In the genomic region with DNA sequence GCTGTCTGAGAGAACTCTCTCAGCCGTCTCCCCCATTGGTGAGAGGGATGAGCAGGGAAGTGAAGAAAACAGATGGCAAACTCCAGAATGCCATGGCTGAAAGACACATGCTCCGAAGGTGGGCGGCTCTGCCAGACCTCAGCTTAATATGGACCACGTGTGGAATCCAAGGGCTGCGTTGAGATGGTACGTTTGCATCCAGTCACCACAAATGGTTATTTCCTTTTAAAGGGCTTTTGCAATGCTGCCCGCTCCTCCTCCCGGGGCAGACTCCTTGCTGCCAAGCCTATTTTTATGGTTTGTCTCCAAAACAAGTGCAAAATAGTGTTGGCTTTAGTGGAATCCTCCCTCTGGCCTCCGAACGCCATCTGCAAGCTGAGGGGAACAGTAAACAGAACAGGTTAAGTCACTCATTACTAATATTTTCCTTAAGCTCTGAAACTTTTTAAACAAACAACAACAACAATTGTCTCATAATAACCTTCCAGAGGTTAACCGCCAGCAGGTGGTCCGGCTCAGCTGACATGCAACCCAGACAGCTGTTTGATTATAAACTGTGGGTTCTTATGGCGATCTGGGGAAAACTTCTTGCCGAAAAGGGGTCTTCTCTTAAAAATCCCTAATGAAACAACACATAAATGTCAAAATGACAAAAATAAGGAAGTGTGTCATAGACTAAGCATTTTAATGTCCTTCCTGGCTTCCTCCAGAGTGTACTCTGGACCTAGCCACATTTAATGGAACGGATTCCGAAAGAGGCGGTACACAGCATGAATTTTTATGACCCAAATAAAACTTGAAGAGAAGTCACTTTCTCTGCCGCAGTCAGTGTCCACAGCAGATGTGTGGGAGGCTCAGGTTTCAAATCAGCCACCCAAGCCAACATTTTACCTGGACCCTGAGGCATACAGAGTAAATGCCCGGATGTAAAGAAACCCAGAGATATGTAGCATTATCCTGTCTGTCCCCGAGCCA, we compare ENCODE assay signal across 8 mouse cellular contexts.
DNase-seq lines count a peak whose midpoint lies in the region; ATAC-seq lines count a peak whose summit lies in the region.

No protein-coding gene starts in this region.

- ATAC-seq in frontal cortex, adult (ENCODE audit: low TSS enrichment) = peak; percentile 90
- ATAC-seq in kidney, embryonic 14.5 days (ENCODE audit: low FRiP score, low TSS enrichment) = peak; percentile 86
- no peak for ATAC-seq in midbrain, embryonic 16.5 days

- DNase-seq in cerebellum, adult 18-20 months = peak; percentile 1 to 2
- DNase-seq in cerebellum, adult 11-12 months = no peak
- DNase-seq in limb, embryonic 10.5 days (ENCODE audit: low spot score) = peak; percentile 52
- peak; percentile 13 for DNase-seq in ovary, postnatal 10 days (ENCODE audit: low spot score)
- DNase-seq in Muller cell, postnatal 12 days (ENCODE audit: inconsistent ontology term) = no peak

- H3K4me2 ChIP-seq in kidney, embryonic 14.5 days (replicated peaks; ENCODE audit: low read depth, low read length) = peak overlapping the region; percentile 35
- H3K4me2 ChIP-seq in midbrain, embryonic 16.5 days (ENCODE audit: low read length) = no peak overlapping the region

- H3K27me3 ChIP-seq in kidney, embryonic 14.5 days (ENCODE audit: control insufficient read depth, insufficient read depth, low read length) = no peaks in the 10 kb centered on the region
- peaks cover 11% of the 10 kb centered on the region; the same call in 1 of the 2 replicates for H3K27me3 ChIP-seq in limb, embryonic 10.5 days (ENCODE audit: low read depth, poor library complexity, severe bottlenecking)
- no peaks in the 10 kb centered on the region for H3K27me3 ChIP-seq in midbrain, embryonic 16.5 days (ENCODE audit: control insufficient read depth, insufficient read depth, low read depth, low read length)

- no peak overlapping the region for H3K9ac ChIP-seq in kidney, embryonic 14.5 days (ENCODE audit: low read depth, low read length)
- no peak overlapping the region for H3K9ac ChIP-seq in midbrain, embryonic 16.5 days (ENCODE audit: low read depth, low read length)

- H3K36me3 ChIP-seq in kidney, embryonic 14.5 days (ENCODE audit: control insufficient read depth, insufficient read depth, low read length) = no peaks in the 10 kb centered on the region
- no peaks in the 10 kb centered on the region for H3K36me3 ChIP-seq in limb, embryonic 10.5 days
- no peaks in the 10 kb centered on the region for H3K36me3 ChIP-seq in midbrain, embryonic 16.5 days (ENCODE audit: control insufficient read depth, insufficient read depth, low read length)

- H3K4me3 ChIP-seq in kidney, embryonic 14.5 days (ENCODE audit: low read length) = peak overlapping the region; percentile 18; the same call in 1 of the 2 replicates
- H3K4me3 ChIP-seq in limb, embryonic 10.5 days = peak overlapping the region; percentile 28
- no peak overlapping the region for H3K4me3 ChIP-seq in midbrain, embryonic 16.5 days (ENCODE audit: low read depth, low read length)

- peak overlapping the region; percentile 42; the same call in 1 of the 2 replicates for H3K27ac ChIP-seq in kidney, embryonic 14.5 days (ENCODE audit: low read depth, low read length)
- H3K27ac ChIP-seq in limb, embryonic 10.5 days = 0 out of 2 replicates have a peak overlapping the region, but pooled peaks have one; percentile 23
- H3K27ac ChIP-seq in midbrain, embryonic 16.5 days (ENCODE audit: low read length) = no peak overlapping the region

- H3K9me3 ChIP-seq in kidney, embryonic 14.5 days (ENCODE audit: control insufficient read depth, low read length) = no peaks in the 10 kb centered on the region
- no peaks in the 10 kb centered on the region for H3K9me3 ChIP-seq in limb, embryonic 10.5 days (replicated peaks)
- no peaks in the 10 kb centered on the region for H3K9me3 ChIP-seq in midbrain, embryonic 16.5 days (replicated peaks; ENCODE audit: control insufficient read depth, low read length, poor library complexity, severe bottlenecking)

- H3K4me1 ChIP-seq in kidney, embryonic 14.5 days (ENCODE audit: control insufficient read depth, insufficient read depth, low read length) = peaks cover 11% of the 10 kb centered on the region; the same call in 1 of the 2 replicates
- peaks cover 39% of the 10 kb centered on the region for H3K4me1 ChIP-seq in limb, embryonic 10.5 days
- H3K4me1 ChIP-seq in midbrain, embryonic 16.5 days (ENCODE audit: control insufficient read depth, insufficient read depth, low read length) = no peaks in the 10 kb centered on the region

- WGBS in kidney, embryonic 14.5 days = 15% methylated on average over 20 of the region's 20 CpGs
- 26% methylated on average over 20 of the region's 20 CpGs for WGBS in limb, embryonic 10.5 days
- WGBS in midbrain, embryonic 16.5 days = 81% methylated on average over 20 of the region's 20 CpGs

Comparison
In these comparisons a context has a peak if more than half of its experiments do, and no peak if none do; other contexts are left out.
1. DNase-seq: peak in cerebellum, adult 18-20 months (2 of 2), limb, embryonic 10.5 days (single experiment) and ovary, postnatal 10 days (single experiment); none in cerebellum, adult 11-12 months (single experiment) and Muller cell, postnatal 12 days (single experiment).